Mouse (Mus musculus): ENCODE data around the gene Gng7. TPM values are rescaled to one million over a fixed set of nuclear protein-coding genes. Genes with fewer than 3 reads are reported as not detected.

The Gng7 gene
- polyA plus RNA-seq, 1 experiment from 2014 or later: 15.3 TPM

DNA sequence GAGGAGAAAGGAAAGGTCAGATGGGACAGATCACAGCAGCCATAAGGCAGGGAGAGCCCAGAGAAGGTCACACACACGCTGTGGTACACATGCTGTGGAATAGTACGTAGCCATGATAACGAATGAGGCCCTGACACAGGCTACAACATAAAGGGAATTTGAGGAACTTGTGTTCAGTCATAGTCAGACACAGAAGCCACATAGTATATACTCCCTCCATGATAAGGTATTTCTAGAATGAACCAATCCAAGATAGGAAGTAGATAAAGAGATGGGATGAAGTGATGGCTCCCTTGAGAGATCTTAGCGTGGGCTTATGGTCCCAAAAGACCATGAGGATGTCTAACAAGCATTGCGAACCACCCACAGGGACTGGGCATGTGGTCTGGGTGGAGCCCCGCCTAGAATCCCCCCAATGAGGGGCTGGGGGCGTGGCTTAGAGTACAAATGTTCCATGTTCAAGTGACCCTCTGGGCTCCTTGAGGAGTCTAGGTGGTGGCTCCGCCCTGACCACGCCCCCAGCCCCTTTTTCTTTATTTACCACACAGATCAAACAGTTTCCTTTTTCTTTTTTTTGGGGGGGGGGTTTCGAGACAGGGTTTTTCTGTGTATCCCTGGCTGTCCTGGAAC, 62.9 kb downstream of the Gng7 start:
- H3K27me3 ChIP-seq (replicated peaks; ENCODE audit: control insufficient read depth, insufficient read depth, low read length): no peaks in the 10 kb centered on the region
- H3K9ac ChIP-seq (ENCODE audit: low read length): no peak overlapping the region
- WGBS: 78% methylated on average over 10 of the region's 10 CpGs
- H3K36me3 ChIP-seq (ENCODE audit: control insufficient read depth, insufficient read depth, low read length): no peaks in the 10 kb centered on the region
- H3K27ac ChIP-seq (ENCODE audit: low read depth, low read length): no peak overlapping the region
- no peak overlapping the region for H3K4me2 ChIP-seq (ENCODE audit: low read length)
- DNase-seq (ENCODE audit: low spot score) (no peak), ATAC-seq (no peak)
- no peaks in the 10 kb centered on the region for H3K9me3 ChIP-seq (replicated peaks; ENCODE audit: control insufficient read depth, low read length)
- H3K4me1 ChIP-seq (ENCODE audit: control insufficient read depth, insufficient read depth, low read length): no peaks in the 10 kb centered on the region
- H3K4me3 ChIP-seq (ENCODE audit: low read depth, low read length): no peak overlapping the region

DNA sequence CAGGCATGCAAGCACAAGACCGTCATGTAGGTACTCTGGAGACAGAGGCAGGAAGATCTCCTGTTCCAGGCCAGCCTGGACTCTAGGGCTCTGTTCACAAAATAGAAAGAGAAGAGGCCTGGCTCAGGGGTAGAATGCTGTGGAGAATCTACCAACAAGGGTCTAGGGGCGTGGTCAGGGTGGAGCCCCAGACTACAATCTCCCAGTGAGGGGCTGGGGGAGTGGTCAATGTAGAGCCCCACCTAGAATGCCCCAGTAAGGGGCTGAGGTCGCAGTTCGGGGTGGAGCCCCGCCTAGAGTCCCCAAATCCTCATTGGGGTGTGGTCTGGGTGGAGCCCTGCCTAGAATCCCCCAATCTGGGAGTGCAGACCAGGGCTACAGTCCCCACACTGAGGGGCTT, 64.4 kb downstream of the Gng7 start:
- H3K4me2 ChIP-seq (ENCODE audit: low read length): no peak overlapping the region
- H3K27ac ChIP-seq (ENCODE audit: low read depth, low read length): no peak overlapping the region
- H3K36me3 ChIP-seq (ENCODE audit: control insufficient read depth, insufficient read depth, low read length): no peaks in the 10 kb centered on the region
- no peaks in the 10 kb centered on the region for H3K4me1 ChIP-seq (ENCODE audit: control insufficient read depth, insufficient read depth, low read length)
- no peaks in the 10 kb centered on the region for H3K9me3 ChIP-seq (replicated peaks; ENCODE audit: control insufficient read depth, low read length)
- WGBS: 31% methylated on average over 5 of the region's 5 CpGs
- no peak overlapping the region for H3K9ac ChIP-seq (ENCODE audit: low read length)
- no peak for ATAC-seq
- no peaks in the 10 kb centered on the region for H3K27me3 ChIP-seq (replicated peaks; ENCODE audit: control insufficient read depth, insufficient read depth, low read length)
- DNase-seq (ENCODE audit: low spot score): no peak
- no peak overlapping the region for H3K4me3 ChIP-seq (ENCODE audit: low read depth, low read length)

DNA sequence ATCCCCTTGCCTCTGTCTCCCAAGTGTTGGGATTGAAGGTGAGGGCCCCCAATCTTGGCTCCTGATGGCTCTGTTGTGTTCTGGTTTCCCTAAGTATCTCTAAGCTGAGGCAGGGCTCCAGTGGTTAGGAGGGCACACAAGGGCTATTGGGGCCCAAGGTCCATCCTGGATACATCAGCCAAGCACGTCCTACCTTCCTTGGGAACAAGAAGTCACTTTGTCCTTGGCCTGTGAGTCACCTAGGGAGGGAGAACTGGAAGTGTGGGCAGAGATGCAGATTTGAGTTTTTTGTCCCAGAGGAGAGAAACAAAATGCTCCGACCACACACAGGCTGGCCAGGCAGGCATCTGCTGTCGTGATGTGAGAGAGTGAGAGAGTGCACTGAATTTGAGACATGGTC, 65.7 kb downstream of the Gng7 start:
- H3K4me1 ChIP-seq (ENCODE audit: control insufficient read depth, insufficient read depth, low read length): no peaks in the 10 kb centered on the region
- no peak overlapping the region for H3K4me2 ChIP-seq (ENCODE audit: low read length)
- no peaks in the 10 kb centered on the region for H3K27me3 ChIP-seq (replicated peaks; ENCODE audit: control insufficient read depth, insufficient read depth, low read length)
- H3K4me3 ChIP-seq (ENCODE audit: low read depth, low read length): no peak overlapping the region
- DNase-seq (ENCODE audit: low spot score) (no peak), ATAC-seq (no peak)
- no peak overlapping the region for H3K27ac ChIP-seq (ENCODE audit: low read depth, low read length)
- no peak overlapping the region for H3K9ac ChIP-seq (ENCODE audit: low read length)
- WGBS: 76% methylated on average over 3 of the region's 3 CpGs
- H3K36me3 ChIP-seq (ENCODE audit: control insufficient read depth, insufficient read depth, low read length): no peaks in the 10 kb centered on the region
- no peaks in the 10 kb centered on the region for H3K9me3 ChIP-seq (replicated peaks; ENCODE audit: control insufficient read depth, low read length)

DNA sequence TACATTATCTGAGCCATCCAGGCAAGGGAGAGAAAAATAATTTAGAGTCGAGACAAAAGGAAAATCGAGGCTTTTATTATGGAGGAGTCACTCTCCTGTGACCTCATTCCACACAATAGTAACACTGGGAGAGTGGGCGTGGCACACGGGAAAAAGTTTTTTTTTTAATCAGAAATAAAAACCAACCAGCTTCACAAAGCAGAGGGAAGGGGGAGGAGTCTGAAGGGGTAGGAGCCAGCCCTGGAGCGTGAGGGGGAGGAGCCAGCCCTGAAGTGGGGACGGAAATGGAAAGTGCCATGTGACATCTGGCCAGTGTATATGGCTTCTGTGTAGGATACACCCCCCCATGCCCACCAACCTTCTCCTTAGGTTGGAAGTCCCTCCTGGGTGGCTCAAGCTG, 66.2 kb downstream of the Gng7 start:
- Histone ChIP-seq H3K9me3 (replicated peaks; ENCODE audit: control insufficient read depth, low read length) (no peaks in the 10 kb centered on the region), H3K4me1 (ENCODE audit: control insufficient read depth, insufficient read depth, low read length) (no peaks in the 10 kb centered on the region), H3K27me3 (replicated peaks; ENCODE audit: control insufficient read depth, insufficient read depth, low read length) (no peaks in the 10 kb centered on the region), H3K4me2 (ENCODE audit: low read length) (no peak overlapping the region), H3K36me3 (ENCODE audit: control insufficient read depth, insufficient read depth, low read length) (no peaks in the 10 kb centered on the region), H3K9ac (ENCODE audit: low read length) (no peak overlapping the region), H3K27ac (ENCODE audit: low read depth, low read length) (no peak overlapping the region), H3K4me3 (ENCODE audit: low read depth, low read length) (no peak overlapping the region)
- no peak for ATAC-seq
- WGBS: 26% methylated on average over 6 of the region's 6 CpGs
- DNase-seq (ENCODE audit: low spot score): no peak

DNA sequence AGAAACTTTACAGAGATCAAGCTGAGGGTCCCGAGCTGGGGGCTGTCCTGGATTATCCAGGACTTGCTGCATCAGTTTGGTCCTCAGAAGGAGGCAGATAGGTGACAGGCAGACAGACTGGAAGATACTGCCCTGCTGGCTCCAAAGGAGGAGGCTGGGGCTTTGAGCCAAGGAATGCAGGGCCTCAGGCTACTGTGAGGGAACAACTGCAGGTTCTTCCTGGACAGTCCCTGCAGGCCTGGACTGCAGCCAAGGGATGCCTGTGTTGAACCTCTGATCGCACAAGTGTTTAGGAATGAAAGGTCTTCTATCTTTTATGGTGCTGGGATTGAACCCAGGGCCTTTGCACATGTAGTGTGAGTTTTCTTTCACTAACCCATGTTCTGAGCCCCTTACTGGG, 66.9 kb downstream of the Gng7 start:
- Histone ChIP-seq H3K27me3 (replicated peaks; ENCODE audit: control insufficient read depth, insufficient read depth, low read length) (no peaks in the 10 kb centered on the region), H3K4me2 (ENCODE audit: low read length) (no peak overlapping the region), H3K9ac (ENCODE audit: low read length) (no peak overlapping the region), H3K4me3 (ENCODE audit: low read depth, low read length) (no peak overlapping the region), H3K27ac (ENCODE audit: low read depth, low read length) (no peak overlapping the region), H3K4me1 (ENCODE audit: control insufficient read depth, insufficient read depth, low read length) (no peaks in the 10 kb centered on the region), H3K36me3 (ENCODE audit: control insufficient read depth, insufficient read depth, low read length) (no peaks in the 10 kb centered on the region), H3K9me3 (replicated peaks; ENCODE audit: control insufficient read depth, low read length) (no peaks in the 10 kb centered on the region)
- ATAC-seq (no peak), DNase-seq (ENCODE audit: low spot score) (no peak)
- WGBS: 38% methylated on average over 2 of the region's 2 CpGs

DNA sequence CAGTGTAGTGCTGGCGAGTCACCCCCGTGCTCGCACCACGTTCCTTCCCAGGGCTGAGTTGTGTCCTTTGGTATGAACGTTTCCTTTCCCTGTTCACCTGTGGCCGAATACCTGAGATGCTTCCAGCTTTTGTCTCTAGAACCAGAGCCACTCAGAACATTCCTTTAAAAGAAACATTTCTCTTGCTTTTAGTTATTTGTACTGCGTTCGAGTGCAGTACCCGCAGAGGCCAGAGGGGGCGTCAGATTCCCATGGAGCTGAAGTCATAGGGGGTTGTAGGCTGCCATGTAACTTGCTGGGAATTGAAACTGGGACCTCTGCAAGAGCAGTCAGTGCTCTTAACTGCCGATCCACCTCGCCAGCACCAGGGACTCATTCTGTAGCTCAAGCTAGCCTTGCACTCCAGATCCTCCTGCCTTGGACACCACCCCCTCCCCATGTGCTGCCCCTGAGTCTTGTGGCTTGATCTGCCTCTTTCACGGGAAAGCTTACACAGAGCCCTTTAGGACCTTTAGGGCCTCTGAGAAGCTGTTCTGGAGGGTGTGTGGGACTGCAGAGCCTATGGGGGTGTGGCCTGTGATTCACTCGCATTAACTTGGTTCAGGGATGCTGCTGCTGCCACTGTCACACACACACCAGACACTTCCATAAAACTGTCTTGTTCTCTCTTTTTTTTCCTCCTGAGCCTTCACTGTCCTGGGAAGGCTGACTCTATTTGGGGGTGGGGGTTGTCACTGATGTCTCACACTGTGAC, 67.9 kb downstream of the Gng7 start:
- ATAC-seq: no peak
- H3K36me3 ChIP-seq (ENCODE audit: control insufficient read depth, insufficient read depth, low read length): no peaks in the 10 kb centered on the region
- no peak overlapping the region for H3K4me2 ChIP-seq (ENCODE audit: low read length)
- H3K9ac ChIP-seq (ENCODE audit: low read length): no peak overlapping the region
- no peaks in the 10 kb centered on the region for H3K9me3 ChIP-seq (replicated peaks; ENCODE audit: control insufficient read depth, low read length)
- H3K4me1 ChIP-seq (ENCODE audit: control insufficient read depth, insufficient read depth, low read length): no peaks in the 10 kb centered on the region
- H3K27me3 ChIP-seq (replicated peaks; ENCODE audit: control insufficient read depth, insufficient read depth, low read length): no peaks in the 10 kb centered on the region
- 64% methylated on average over 14 of the region's 14 CpGs for WGBS
- DNase-seq (ENCODE audit: low spot score): no peak
- no peak overlapping the region for H3K27ac ChIP-seq (ENCODE audit: low read depth, low read length)
- no peak overlapping the region for H3K4me3 ChIP-seq (ENCODE audit: low read depth, low read length)

DNA sequence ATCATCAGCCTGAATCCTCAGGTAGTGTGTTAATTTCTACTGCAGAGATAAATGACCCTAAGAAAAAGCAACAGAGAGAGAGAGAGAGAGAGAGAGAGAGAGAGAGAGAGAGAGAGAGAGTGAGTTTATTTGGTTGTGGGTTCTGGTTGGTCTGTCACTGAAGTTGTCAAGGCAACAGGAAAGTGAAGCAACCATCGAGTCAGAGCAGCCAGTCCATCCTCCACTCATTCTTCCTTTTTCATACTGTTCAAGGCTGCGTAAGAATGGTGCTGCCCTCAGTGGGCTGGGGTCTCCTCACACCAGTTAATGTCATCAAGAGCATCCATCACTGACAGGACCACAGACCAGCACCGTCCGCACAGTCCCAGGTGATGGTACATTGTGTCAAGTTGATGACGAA, 70.5 kb downstream of the Gng7 start:
- no peaks in the 10 kb centered on the region for H3K27me3 ChIP-seq (replicated peaks; ENCODE audit: control insufficient read depth, insufficient read depth, low read length)
- ATAC-seq (no peak), DNase-seq (ENCODE audit: low spot score) (no peak)
- no peak overlapping the region for H3K9ac ChIP-seq (ENCODE audit: low read length)
- WGBS: 92% methylated on average over 5 of the region's 5 CpGs
- no peak overlapping the region for H3K27ac ChIP-seq (ENCODE audit: low read depth, low read length)
- H3K36me3 ChIP-seq (ENCODE audit: control insufficient read depth, insufficient read depth, low read length): no peaks in the 10 kb centered on the region
- no peaks in the 10 kb centered on the region for H3K9me3 ChIP-seq (replicated peaks; ENCODE audit: control insufficient read depth, low read length)
- H3K4me3 ChIP-seq (ENCODE audit: low read depth, low read length): no peak overlapping the region
- peaks cover 1% of the 10 kb centered on the region; the same call in 1 of the 2 replicates for H3K4me1 ChIP-seq (ENCODE audit: control insufficient read depth, insufficient read depth, low read length)
- H3K4me2 ChIP-seq (ENCODE audit: low read length): no peak overlapping the region

DNA sequence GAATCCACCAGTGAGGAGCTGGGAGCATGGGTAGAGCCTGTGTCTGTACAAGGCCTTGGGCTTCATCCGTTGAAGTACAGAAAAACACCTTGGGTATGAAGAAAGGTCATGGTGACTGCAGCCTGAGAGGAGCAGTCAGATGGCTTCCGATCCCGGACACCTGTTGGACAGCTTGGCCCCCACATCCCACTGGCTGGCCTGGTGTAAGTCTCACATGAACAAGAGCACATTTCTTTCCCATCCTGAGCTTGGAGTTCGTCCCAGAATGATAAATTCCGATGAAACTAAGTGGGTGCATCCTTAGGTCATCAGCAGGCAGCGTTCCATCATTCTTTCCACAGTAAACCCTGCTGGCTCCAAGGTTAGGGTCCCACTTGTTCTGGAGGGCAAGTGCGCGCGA, 71.0 kb downstream of the Gng7 start:
- DNase-seq (ENCODE audit: low spot score): no peak

DNA sequence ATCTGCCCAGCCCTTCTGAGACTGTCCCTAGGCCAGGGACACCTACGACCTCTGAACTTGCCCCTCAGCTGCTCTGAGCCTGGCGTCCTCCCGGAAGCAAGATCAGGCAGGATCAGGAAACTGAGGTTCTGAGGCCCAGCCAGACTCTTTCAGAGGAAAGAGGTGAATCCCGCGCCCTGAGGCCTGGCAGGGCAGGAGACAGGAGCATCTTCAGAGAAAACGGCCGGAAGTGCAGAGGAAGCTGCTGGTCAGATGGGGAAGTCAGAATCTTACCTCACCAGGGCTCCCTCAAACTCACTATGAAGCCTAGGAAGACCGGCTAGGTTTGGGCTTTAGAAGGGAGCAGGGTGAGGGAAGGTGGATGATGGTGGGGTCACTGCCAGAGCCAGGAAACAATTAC, 71.8 kb downstream of the Gng7 start:
- no peaks in the 10 kb centered on the region for H3K9me3 ChIP-seq (replicated peaks; ENCODE audit: control insufficient read depth, low read length)
- no peak overlapping the region for H3K9ac ChIP-seq (ENCODE audit: low read length)
- 72% methylated on average over 8 of the region's 8 CpGs for WGBS
- H3K4me3 ChIP-seq (ENCODE audit: low read depth, low read length): no peak overlapping the region
- no peak for DNase-seq (ENCODE audit: low spot score)
- no peak for ATAC-seq
- no peak overlapping the region for H3K4me2 ChIP-seq (ENCODE audit: low read length)
- no peak overlapping the region for H3K27ac ChIP-seq (ENCODE audit: low read depth, low read length)
- no peaks in the 10 kb centered on the region for H3K36me3 ChIP-seq (ENCODE audit: control insufficient read depth, insufficient read depth, low read length)
- no peaks in the 10 kb centered on the region; the same call in 1 of the 2 replicates for H3K27me3 ChIP-seq (replicated peaks; ENCODE audit: control insufficient read depth, insufficient read depth, low read length)
- H3K4me1 ChIP-seq (ENCODE audit: control insufficient read depth, insufficient read depth, low read length): peaks cover 9% of the 10 kb centered on the region

More for the DNA sequence above, 71.0 kb downstream of the Gng7 start:
- H3K4me1 ChIP-seq (ENCODE audit: control insufficient read depth, insufficient read depth, low read length): peaks cover 6% of the 10 kb centered on the region; the same call in 1 of the 2 replicates
- no peak for ATAC-seq
- 83% methylated on average over 9 of the region's 9 CpGs for WGBS
- no peaks in the 10 kb centered on the region for H3K36me3 ChIP-seq (ENCODE audit: control insufficient read depth, insufficient read depth, low read length)
- H3K9ac ChIP-seq (ENCODE audit: low read length): no peak overlapping the region
- H3K27me3 ChIP-seq (replicated peaks; ENCODE audit: control insufficient read depth, insufficient read depth, low read length): no peaks in the 10 kb centered on the region; the same call in 1 of the 2 replicates
- no peak overlapping the region for H3K27ac ChIP-seq (ENCODE audit: low read depth, low read length)
- H3K4me3 ChIP-seq (ENCODE audit: low read depth, low read length): no peak overlapping the region
- H3K9me3 ChIP-seq (replicated peaks; ENCODE audit: control insufficient read depth, low read length): no peaks in the 10 kb centered on the region
- no peak overlapping the region for H3K4me2 ChIP-seq (ENCODE audit: low read length)
